Mouse (Mus musculus): ENCODE data around the gene 3110009E18Rik. TPM values are rescaled to one million over a fixed set of nuclear protein-coding genes. Genes with fewer than 3 reads are reported as not detected.

Gene 3110009E18Rik
- polyA plus RNA-seq, 1 experiment from 2014 or later: 22.6 TPM

- Histone ChIP-seq H3K4me3 (no peak overlapping the region), H3K27me3 (no peaks in the 10 kb centered on the region), H3K36me3 (no peaks in the 10 kb centered on the region), H3K27ac (no peak overlapping the region), H3K9ac (no peak overlapping the region), H3K9me3 (replicated peaks) (no peaks in the 10 kb centered on the region), H3K4me1 (peaks cover 4% of the 10 kb centered on the region; the same call in 1 of the 2 replicates), H3K4me2 (replicated peaks) (no peak overlapping the region)
- WGBS: 57% methylated on average over 2 of the region's 2 CpGs
- no peak for ATAC-seq (ENCODE audit: low FRiP score)
These were observed 100.3 kb downstream of the 3110009E18Rik start for GRCm38 (mm10) chr1:120221285-120221684.

- no peak for ATAC-seq (ENCODE audit: low FRiP score)
- Histone ChIP-seq H3K4me1 (peaks cover 6% of the 10 kb centered on the region; the same call in 1 of the 2 replicates), H3K4me3 (no peak overlapping the region), H3K27ac (no peak overlapping the region), H3K9me3 (replicated peaks) (no peaks in the 10 kb centered on the region), H3K36me3 (no peaks in the 10 kb centered on the region), H3K4me2 (replicated peaks) (no peak overlapping the region), H3K9ac (no peak overlapping the region), H3K27me3 (no peaks in the 10 kb centered on the region)
- WGBS: 80% methylated on average over 4 of the region's 4 CpGs
These were observed 102.6 kb downstream of the 3110009E18Rik start for GRCm38 (mm10) chr1:120223613-120224012.

GRCm38 (mm10) chr1:120229723-120230471 lies 108.9 kb downstream of the 3110009E18Rik start:
- H3K27me3 ChIP-seq: no peaks in the 10 kb centered on the region
- no peak overlapping the region for H3K9ac ChIP-seq
- no peaks in the 10 kb centered on the region for H3K9me3 ChIP-seq (replicated peaks)
- ATAC-seq (ENCODE audit: low FRiP score): no peak
- H3K36me3 ChIP-seq: no peaks in the 10 kb centered on the region
- no peak overlapping the region for H3K4me2 ChIP-seq (replicated peaks)
- no peak overlapping the region for H3K4me3 ChIP-seq
- H3K27ac ChIP-seq: no peak overlapping the region
- peaks cover 3% of the 10 kb centered on the region; the same call in 1 of the 2 replicates for H3K4me1 ChIP-seq
- 81% methylated on average over 10 of the region's 10 CpGs for WGBS

GRCm38 (mm10) chr1:120231334-120231733 lies 110.3 kb downstream of the 3110009E18Rik start:
- ATAC-seq (ENCODE audit: low FRiP score): no peak
- Histone ChIP-seq H3K4me3 (no peak overlapping the region), H3K27ac (no peak overlapping the region), H3K4me1 (peaks cover 3% of the 10 kb centered on the region; the same call in 1 of the 2 replicates), H3K36me3 (no peaks in the 10 kb centered on the region), H3K27me3 (no peaks in the 10 kb centered on the region), H3K4me2 (replicated peaks) (no peak overlapping the region), H3K9ac (no peak overlapping the region), H3K9me3 (replicated peaks) (no peaks in the 10 kb centered on the region)
- 39% methylated on average over 6 of the region's 6 CpGs for WGBS

GRCm38 (mm10) chr1:120232170-120232569 lies 111.2 kb downstream of the 3110009E18Rik start:
- no peaks in the 10 kb centered on the region for H3K36me3 ChIP-seq
- no peak for ATAC-seq (ENCODE audit: low FRiP score)
- no peaks in the 10 kb centered on the region for H3K4me1 ChIP-seq
- no peaks in the 10 kb centered on the region for H3K9me3 ChIP-seq (replicated peaks)
- WGBS: 77% methylated on average over 6 of the region's 6 CpGs
- no peak overlapping the region for H3K9ac ChIP-seq
- H3K4me2 ChIP-seq (replicated peaks): no peak overlapping the region
- H3K27me3 ChIP-seq: no peaks in the 10 kb centered on the region
- no peak overlapping the region for H3K4me3 ChIP-seq
- no peak overlapping the region for H3K27ac ChIP-seq

- Histone ChIP-seq H3K4me3 (no peak overlapping the region), H3K27me3 (no peaks in the 10 kb centered on the region), H3K27ac (no peak overlapping the region), H3K4me2 (replicated peaks) (no peak overlapping the region), H3K9ac (no peak overlapping the region), H3K36me3 (no peaks in the 10 kb centered on the region), H3K4me1 (no peaks in the 10 kb centered on the region), H3K9me3 (replicated peaks) (no peaks in the 10 kb centered on the region)
- 91% methylated on average over 6 of the region's 6 CpGs for WGBS
- ATAC-seq (ENCODE audit: low FRiP score): no peak
These were observed 114.7 kb downstream of the 3110009E18Rik start for GRCm38 (mm10) chr1:120235631-120236215.

GRCm38 (mm10) chr1:120236424-120236823 lies 115.4 kb downstream of the 3110009E18Rik start:
- Histone ChIP-seq H3K27ac (no peak overlapping the region), H3K4me3 (no peak overlapping the region), H3K4me2 (replicated peaks) (no peak overlapping the region), H3K9ac (no peak overlapping the region), H3K4me1 (no peaks in the 10 kb centered on the region), H3K27me3 (no peaks in the 10 kb centered on the region), H3K36me3 (no peaks in the 10 kb centered on the region), H3K9me3 (replicated peaks) (no peaks in the 10 kb centered on the region)
- 87% methylated on average over 14 of the region's 14 CpGs for WGBS
- ATAC-seq (ENCODE audit: low FRiP score): no peak

- ATAC-seq (ENCODE audit: low FRiP score): no peak
- whole genome bisulfite sequencing: 88% methylated on average over 1 of the region's 1 CpGs
- H3K4me1 ChIP-seq: no peaks in the 10 kb centered on the region
- no peaks in the 10 kb centered on the region for H3K9me3 ChIP-seq (replicated peaks)
- no peak overlapping the region for H3K9ac ChIP-seq
- no peak overlapping the region for H3K27ac ChIP-seq
- no peaks in the 10 kb centered on the region for H3K36me3 ChIP-seq
- H3K4me3 ChIP-seq: no peak overlapping the region
- H3K27me3 ChIP-seq: no peaks in the 10 kb centered on the region
- no peak overlapping the region for H3K4me2 ChIP-seq (replicated peaks)
These were observed 116.1 kb downstream of the 3110009E18Rik start for GRCm38 (mm10) chr1:120237068-120237467.

Other genes starting within 250 kb of the 3110009E18Rik start
- gene Tmem177, start 208.0 kb upstream of the 3110009E18Rik start, polyA plus RNA-seq (2016; fragmentation: Nextera tagmentation; extraction: Ambion mirVana): 8.4 and 9.3 TPM in 2 replicates
- 0.23 and 0.56 TPM in 2 replicates for gene Cfap221, start 124.0 kb upstream of the 3110009E18Rik start, polyA plus RNA-seq (2016; fragmentation: Nextera tagmentation; extraction: Ambion mirVana)
- gene Sctr, start 114.3 kb upstream of the 3110009E18Rik start, polyA plus RNA-seq (2016; fragmentation: Nextera tagmentation; extraction: Ambion mirVana): 0.78 and 1.0 TPM in 2 replicates
- 7.5 and 8.7 TPM in 2 replicates for gene Tmem37, start 47.1 kb upstream of the 3110009E18Rik start, polyA plus RNA-seq (2016; fragmentation: Nextera tagmentation; extraction: Ambion mirVana)
- 582 and 680 TPM in 2 replicates for gene Dbi, start 109 bp upstream of the 3110009E18Rik start, polyA plus RNA-seq (2016; fragmentation: Nextera tagmentation; extraction: Ambion mirVana)
- gene Steap3, start 151.5 kb downstream of the 3110009E18Rik start, polyA plus RNA-seq (2016; fragmentation: Nextera tagmentation; extraction: Ambion mirVana): 2.4 and 3.6 TPM in 2 replicates
- 2.7 and 3.3 TPM in 2 replicates for gene C1ql2, start 219.4 kb downstream of the 3110009E18Rik start, polyA plus RNA-seq (2016; fragmentation: Nextera tagmentation; extraction: Ambion mirVana)

Measured in hindbrain, embryonic 12.5 days (tissue).